Mouse (Mus musculus) embryonic facial prominence, embryonic 14.5 days (tissue): ENCODE data around the gene Zbtb2. TPM values are rescaled to one million over a fixed set of nuclear protein-coding genes. Genes with fewer than 3 reads are reported as not detected.
A peak's percentile ranks its signal among the peaks of the same experiment; 100 is the strongest.

ENCODE experiments used
- ATAC-seq: fragments of 200-750 bp; cut with Nextera tagmentation; 2 replicates; pipeline ENCODE4 v1.8.0; 2017; ENCODE audit warnings: low read depth, moderate number of reproducible peaks, moderate TSS enrichment
- DNase-seq: peaks from one replicate; pipeline ENCODE4 v3.0.0-alpha.2; 2015; ENCODE audit warnings: low spot score
- H3K27ac ChIP-seq: fragments of 300-500 bp; sonication (generic); replicated peaks from 2 replicates; pipeline ENCODE4 v1.5.1; 2014; ENCODE audit warnings: low read depth, mild to moderate bottlenecking, low read length, moderate library complexity
- H3K27me3 ChIP-seq: fragments of 300-500 bp; sonication (generic); replicated peaks from 2 replicates; pipeline ENCODE4 v1.6.1; 2014; ENCODE audit warnings: low read length; ENCODE audit not compliant: control insufficient read depth, insufficient read depth
- H3K36me3 ChIP-seq: fragments of 300-500 bp; sonication (generic); 2 replicates; pipeline ENCODE4 v1.6.1; 2014; ENCODE audit warnings: low read length, mixed read lengths; ENCODE audit not compliant: control insufficient read depth, insufficient read depth
- H3K4me1 ChIP-seq: fragments of 300-500 bp; sonication (generic); 2 replicates; pipeline ENCODE4 v1.6.1; 2014; ENCODE audit warnings: antibody characterized with exemption, low read length; ENCODE audit not compliant: control insufficient read depth, insufficient read depth
- H3K4me2 ChIP-seq: fragments of 300-500 bp; sonication (generic); 2 replicates; pipeline ENCODE4 v1.6.1; 2014; ENCODE audit warnings: low read depth, mild to moderate bottlenecking, low read length, moderate library complexity, mixed read lengths
- H3K4me3 ChIP-seq: fragments of 300-500 bp; sonication (generic); 2 replicates; pipeline ENCODE4 v1.5.1; 2014; ENCODE audit warnings: low read depth, mild to moderate bottlenecking, low read length
- H3K9ac ChIP-seq: fragments of 300-500 bp; sonication (generic); 2 replicates; pipeline ENCODE4 v1.6.1; 2014; ENCODE audit warnings: low read depth, mild to moderate bottlenecking, low read length, moderate library complexity, mixed read lengths
- H3K9me3 ChIP-seq: fragments of 300-500 bp; sonication (generic); 2 replicates; pipeline ENCODE4 v1.6.1; 2016; ENCODE audit warnings: low read length; ENCODE audit not compliant: control insufficient read depth
- WGBS: fragments of 180-500 bp; shearing (Covaris S2); extraction: QIAGEN DNeasy Blood & Tissue Kit; methylation state at CpG from one replicate; pipeline ENCODE4 v1.1.7; 2014; 5-methylcytosine and 5-hydroxymethylcytosine counted together
- polyA plus RNA-seq: library from polyadenylated mRNA; unstranded; fragments of >200 nt; fragmentation: Nextera tagmentation; extraction: Ambion mirVana; gene quantifications from 2 replicates; pipeline ENCODE4 v1.2.1, GENCODE M21; 2014

Gene Zbtb2
- polyA plus RNA-seq, 1 experiment from 2014 or later: 14.4 TPM

DNA sequence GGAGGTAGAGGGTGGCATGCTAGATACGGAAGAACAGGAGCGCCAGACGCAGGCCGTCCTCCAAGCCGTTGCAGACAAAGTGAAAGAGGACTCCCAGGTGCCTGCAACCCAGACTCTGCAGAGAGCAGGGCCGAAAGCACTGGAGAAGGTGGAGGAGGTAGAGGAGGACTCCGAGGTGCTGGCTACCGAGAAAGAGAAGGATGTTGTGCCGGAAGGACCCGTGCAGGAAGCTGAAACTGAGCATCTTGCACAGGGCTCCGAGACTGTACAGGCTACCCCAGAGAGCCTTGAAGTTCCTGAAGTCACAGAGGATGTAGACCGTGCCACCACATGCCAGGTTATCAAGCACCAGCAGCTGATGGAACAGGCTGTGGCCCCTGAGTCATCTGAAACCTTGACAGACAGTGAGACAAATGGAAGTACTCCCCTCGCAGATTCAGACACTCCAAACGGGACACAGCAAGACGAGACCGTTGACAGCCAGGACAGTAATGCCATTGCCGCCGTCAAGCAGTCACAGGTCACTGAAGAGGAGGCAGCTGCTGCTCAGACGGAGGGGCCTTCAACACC, 31.9 kb downstream of the Zbtb2 start:
- peaks cover 43% of the 10 kb centered on the region for H3K36me3 ChIP-seq
- no peak overlapping the region for H3K4me2 ChIP-seq
- H3K4me1 ChIP-seq: no peaks in the 10 kb centered on the region
- no peak overlapping the region for H3K27ac ChIP-seq
- H3K27me3 ChIP-seq: no peaks in the 10 kb centered on the region
- WGBS: 86% methylated on average over 19 of the region's 19 CpGs
- no peak for ATAC-seq
- H3K4me3 ChIP-seq: no peak overlapping the region
- H3K9ac ChIP-seq: no peak overlapping the region
- DNase-seq: no peak
- no peaks in the 10 kb centered on the region for H3K9me3 ChIP-seq

DNA sequence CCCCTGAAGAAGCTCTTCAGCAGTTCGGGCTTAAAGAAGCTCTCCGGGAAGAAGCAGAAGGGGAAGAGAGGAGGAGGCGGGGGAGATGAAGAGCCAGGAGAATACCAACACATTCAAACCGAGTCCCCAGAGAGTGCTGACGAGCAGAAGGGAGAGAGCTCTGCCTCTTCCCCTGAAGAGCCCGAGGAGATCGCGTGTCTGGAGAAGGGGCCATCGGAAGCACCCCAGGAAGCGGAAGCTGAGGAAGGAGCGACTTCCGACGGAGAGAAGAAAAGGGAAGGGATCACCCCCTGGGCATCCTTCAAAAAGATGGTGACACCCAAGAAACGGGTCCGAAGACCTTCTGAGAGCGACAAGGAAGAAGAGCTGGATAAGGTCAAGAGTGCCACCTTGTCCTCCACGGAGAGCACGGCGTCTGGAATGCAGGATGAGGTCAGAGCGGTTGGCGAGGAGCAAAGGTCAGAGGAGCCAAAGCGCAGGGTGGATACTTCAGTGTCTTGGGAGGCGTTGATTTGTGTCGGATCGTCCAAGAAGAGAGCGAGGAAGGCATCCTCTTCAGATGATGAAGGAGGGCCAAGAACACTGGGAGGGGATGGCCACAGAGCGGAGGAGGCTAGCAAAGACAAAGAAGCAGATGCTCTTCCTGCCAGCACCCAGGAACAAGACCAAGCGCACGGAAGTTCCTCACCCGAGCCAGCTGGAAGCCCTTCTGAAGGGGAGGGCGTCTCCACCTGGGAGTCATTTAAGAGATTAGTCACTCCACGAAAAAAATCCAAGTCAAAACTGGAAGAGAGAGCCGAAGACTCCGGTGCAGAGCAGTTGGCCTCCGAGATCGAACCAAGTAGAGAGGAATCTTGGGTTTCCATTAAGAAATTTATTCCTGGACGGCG, 33.3 kb downstream of the Zbtb2 start:
- no peak overlapping the region for H3K27ac ChIP-seq
- 83% methylated on average over 38 of the region's 38 CpGs for WGBS
- DNase-seq: no peak
- H3K36me3 ChIP-seq: peaks cover 43% of the 10 kb centered on the region
- no peaks in the 10 kb centered on the region for H3K4me1 ChIP-seq
- H3K9me3 ChIP-seq: no peaks in the 10 kb centered on the region
- no peak overlapping the region for H3K4me3 ChIP-seq
- no peak overlapping the region for H3K9ac ChIP-seq
- no peaks in the 10 kb centered on the region for H3K27me3 ChIP-seq
- no peak for ATAC-seq
- H3K4me2 ChIP-seq: no peak overlapping the region

GRCm38 (mm10) chr10:4347591-4347990, 40.3 kb downstream of the Zbtb2 start:
- WGBS: 95% methylated on average over 14 of the region's 14 CpGs
- Histone ChIP-seq H3K27me3 (no peaks in the 10 kb centered on the region), H3K27ac (no peak overlapping the region), H3K4me1 (no peaks in the 10 kb centered on the region), H3K9ac (no peak overlapping the region), H3K4me3 (no peak overlapping the region), H3K36me3 (no peaks in the 10 kb centered on the region), H3K4me2 (no peak overlapping the region), H3K9me3 (no peaks in the 10 kb centered on the region)
- ATAC-seq (no peak), DNase-seq (no peak)

DNA sequence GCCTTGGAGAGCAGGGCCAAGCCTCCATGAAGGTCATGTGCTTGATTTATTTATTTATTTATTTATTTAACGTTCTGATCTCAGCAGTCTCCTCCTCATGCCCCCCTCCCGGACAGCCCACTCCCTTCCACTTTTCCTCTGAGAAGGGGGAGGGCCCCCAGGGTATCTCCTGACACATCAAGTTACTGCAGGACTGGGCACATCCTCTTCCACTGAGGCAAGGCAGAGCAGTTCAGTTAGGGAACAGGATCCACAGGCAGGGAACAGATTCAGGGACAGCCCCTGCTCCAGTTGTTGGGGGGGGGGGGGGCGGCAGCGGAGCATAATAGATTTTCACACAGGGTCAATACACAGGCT, 40.8 kb downstream of the Zbtb2 start:
- no peak for DNase-seq
- no peaks in the 10 kb centered on the region for H3K36me3 ChIP-seq
- H3K4me2 ChIP-seq: peak overlapping the region; percentile 57
- WGBS: 60% methylated on average over 4 of the region's 4 CpGs
- ATAC-seq: peak; percentile 56
- H3K4me3 ChIP-seq: peak overlapping the region; percentile 36; the same call in 1 of the 2 replicates
- H3K27ac ChIP-seq: no peak overlapping the region
- H3K9me3 ChIP-seq: no peaks in the 10 kb centered on the region
- no peaks in the 10 kb centered on the region for H3K4me1 ChIP-seq
- peak overlapping the region; percentile 62; the same call in 1 of the 2 replicates for H3K9ac ChIP-seq
- no peaks in the 10 kb centered on the region for H3K27me3 ChIP-seq

GRCm38 (mm10) chr10:4346489-4347135, 41.3 kb downstream of the Zbtb2 start:
- peak; percentile 92 for DNase-seq
- 10% methylated on average over 18 of the region's 28 CpGs for WGBS
- Histone ChIP-seq H3K9me3 (no peaks in the 10 kb centered on the region), H3K4me1 (no peaks in the 10 kb centered on the region), H3K4me3 (peak overlapping the region; percentile 36), H3K9ac (peak overlapping the region; percentile 62), H3K4me2 (peak overlapping the region; percentile 57), H3K27ac (no peak overlapping the region), H3K27me3 (no peaks in the 10 kb centered on the region), H3K36me3 (no peaks in the 10 kb centered on the region)
- ATAC-seq: peak; percentile 92

GRCm38 (mm10) chr10:4341430-4341829, 46.5 kb downstream of the Zbtb2 start:
- Histone ChIP-seq H3K4me1 (peaks cover 16% of the 10 kb centered on the region), H3K27me3 (no peaks in the 10 kb centered on the region), H3K36me3 (no peaks in the 10 kb centered on the region), H3K9ac (no peak overlapping the region), H3K27ac (no peak overlapping the region), H3K4me3 (no peak overlapping the region), H3K9me3 (no peaks in the 10 kb centered on the region), H3K4me2 (no peak overlapping the region)
- ATAC-seq (no peak), DNase-seq (peak; percentile 81)
- 10% methylated on average over 2 of the region's 2 CpGs for WGBS

DNA sequence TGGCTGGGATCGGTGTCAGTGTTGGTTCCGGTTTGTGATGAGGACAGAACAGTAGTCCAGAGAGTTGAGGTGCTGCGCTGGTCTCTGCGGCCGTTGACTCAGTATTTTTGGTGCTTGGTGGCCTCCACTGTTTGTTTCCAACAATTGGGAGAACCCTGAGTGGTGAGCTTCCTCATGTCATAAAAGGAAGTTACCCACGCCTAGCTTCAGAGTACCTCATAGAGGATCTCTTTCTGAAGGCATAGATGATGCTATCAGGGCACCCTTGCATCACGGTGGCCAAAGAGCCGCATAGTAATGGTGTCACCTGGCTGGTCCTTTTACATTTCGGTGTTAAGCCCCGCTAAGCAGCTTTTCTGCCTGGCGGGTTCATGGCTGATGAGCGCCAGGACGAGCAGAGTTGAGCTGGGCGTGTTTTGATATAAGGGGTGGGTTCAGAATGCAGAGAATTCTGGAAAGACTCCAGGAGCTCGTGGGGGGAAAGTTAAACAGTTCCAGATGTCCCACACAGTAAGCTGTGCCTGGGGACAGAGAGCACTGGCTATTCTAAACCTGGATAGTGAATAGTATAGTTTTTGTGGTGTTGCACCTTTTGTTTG, 48.9 kb downstream of the Zbtb2 start:
- Histone ChIP-seq H3K27me3 (no peaks in the 10 kb centered on the region), H3K4me2 (peak overlapping the region; percentile 53), H3K9ac (0 out of 2 replicates have a peak overlapping the region, but pooled peaks have one; percentile 16), H3K36me3 (no peaks in the 10 kb centered on the region), H3K9me3 (no peaks in the 10 kb centered on the region), H3K4me3 (peak overlapping the region; percentile 22; the same call in 1 of the 2 replicates), H3K4me1 (peaks cover 20% of the 10 kb centered on the region), H3K27ac (peak overlapping the region; percentile 70)
- ATAC-seq (peak; percentile 84), DNase-seq (peak; percentile 93)
- 27% methylated on average over 15 of the region's 15 CpGs for WGBS

DNA sequence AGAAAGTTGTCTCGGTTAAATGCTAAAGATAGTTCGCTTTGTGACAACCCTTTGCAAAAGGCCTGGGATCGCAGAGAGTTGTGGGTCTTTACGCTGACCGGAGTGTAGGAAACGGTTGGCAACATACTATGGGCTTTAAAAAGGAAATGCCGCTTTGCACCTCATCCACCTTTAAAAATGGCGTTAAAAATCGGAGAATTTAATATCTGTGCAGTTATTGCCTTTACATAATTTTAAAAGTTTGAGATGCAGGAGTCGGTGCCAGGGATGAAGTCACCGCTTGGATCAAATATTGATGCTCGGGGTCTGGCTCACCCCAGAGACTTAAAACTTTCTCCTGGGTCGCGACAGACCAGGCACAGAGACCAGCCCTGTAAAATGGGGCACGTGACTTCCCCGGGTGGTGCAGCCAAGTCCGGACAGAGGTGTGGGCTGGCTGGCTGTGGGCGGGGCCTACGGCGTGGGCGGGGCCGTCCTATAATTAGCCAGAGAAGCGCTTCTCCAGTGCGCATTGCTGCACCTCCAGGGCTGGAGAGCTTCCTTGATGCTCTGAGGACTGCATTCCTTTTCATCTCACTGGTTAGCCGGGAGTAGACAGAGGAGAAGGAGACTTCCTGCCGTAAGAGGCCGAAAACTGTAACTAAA, 53.7 kb downstream of the Zbtb2 start:
- peaks cover 19% of the 10 kb centered on the region for H3K4me1 ChIP-seq
- H3K4me2 ChIP-seq: peak overlapping the region; percentile 76
- peak; percentile 88 for DNase-seq
- 8% methylated on average over 22 of the region's 27 CpGs for WGBS
- ATAC-seq: peak; percentile 80
- peak overlapping the region; percentile 44 for H3K4me3 ChIP-seq
- peak overlapping the region; percentile 16; the same call in 1 of the 2 replicates for H3K27ac ChIP-seq
- H3K9ac ChIP-seq: peak overlapping the region; percentile 53
- no peaks in the 10 kb centered on the region for H3K9me3 ChIP-seq
- no peaks in the 10 kb centered on the region for H3K27me3 ChIP-seq
- H3K36me3 ChIP-seq: no peaks in the 10 kb centered on the region
